ENCODE assay signal across 10 mouse cellular contexts in genomic region chr15:93958086-93958485, GRCm38 (mm10).
"Had no signal": no experiment of that assay in that cellular context is flagged by ENCODE, and none has a peak within 500 bp of the region (broad histone marks: within the 10 kb centered on the region; RNA-seq: fewer than 3 reads in every experiment).

No protein-coding gene starts in this region.

- H3K4me2 ChIP-seq: limb, embryonic 13.5 days; midbrain, embryonic 12.5 days; neural tube, embryonic 15.5 days had no signal

- H3K27me3 ChIP-seq: limb, embryonic 13.5 days; midbrain, embryonic 12.5 days; neural tube, embryonic 15.5 days had no signal

- H3K4me1 ChIP-seq: midbrain, embryonic 12.5 days; neural tube, embryonic 15.5 days had no signal

- H3K9me3 ChIP-seq: midbrain, embryonic 12.5 days; neural tube, embryonic 15.5 days had no signal

- DNase-seq: kidney, postnatal 36 days; layer of hippocampus, adult 9-11 months; layer of hippocampus, postnatal 36 days; lung, adult 18-20 months; thymus, postnatal 36 days had no signal

- H3K4me3 ChIP-seq: limb, embryonic 13.5 days; midbrain, embryonic 12.5 days; myocyte; neural tube, embryonic 15.5 days had no signal

- H3K9ac ChIP-seq: limb, embryonic 13.5 days; liver, embryonic 14.5 days; midbrain, embryonic 12.5 days; neural tube, embryonic 15.5 days had no signal

- H3K36me3 ChIP-seq: limb, embryonic 13.5 days; midbrain, embryonic 12.5 days; neural tube, embryonic 15.5 days had no signal

- H3K27ac ChIP-seq: limb, embryonic 13.5 days; liver, embryonic 14.5 days; midbrain, embryonic 12.5 days; neural tube, embryonic 15.5 days had no signal
